In genomic region chr5:122937031-122937430, GRCm38 (mm10) we compare ENCODE assay signal across 25 mouse cellular contexts. TPM values are rescaled to one million over a fixed set of nuclear protein-coding genes. Genes with fewer than 3 reads are reported as not detected.
A peak's percentile ranks its signal among the peaks of the same experiment; 100 is the strongest.
DNase-seq lines count a peak whose midpoint lies in the region; ATAC-seq and TF ChIP-seq lines count a peak whose summit lies in the region.
"Had no signal": no experiment of that assay in that cellular context is flagged by ENCODE, and none has a peak within 500 bp of the region (broad histone marks: within the 10 kb centered on the region; RNA-seq: fewer than 3 reads in every experiment).

No protein-coding gene starts in this region.

- no peaks in the 10 kb centered on the region for H3K27me3 ChIP-seq in heart, postnatal 0 days (ENCODE audit: control insufficient read depth, insufficient read depth, low read length)
- no peaks in the 10 kb centered on the region for H3K27me3 ChIP-seq in lung, postnatal 0 days (replicated peaks; ENCODE audit: insufficient read depth, low read length)
- H3K27me3 ChIP-seq: embryonic facial prominence, embryonic 15.5 days; forebrain, embryonic 13.5 days; hindbrain, embryonic 15.5 days; limb, embryonic 12.5 days; midbrain, embryonic 13.5 days; neural tube, embryonic 13.5 days had no signal

- H3K36me3 ChIP-seq in heart, postnatal 0 days (replicated peaks; ENCODE audit: control insufficient read depth, insufficient read depth, low read length), result peaks cover 15% of the 10 kb centered on the region
- H3K36me3 ChIP-seq in lung, postnatal 0 days (ENCODE audit: insufficient read depth, low read length), result no peaks in the 10 kb centered on the region

- DNase-seq in heart, postnatal 0 days (ENCODE audit: low spot score), result no peak
- no peak for DNase-seq in heart, adult 9 months (ENCODE audit: low spot score in 2 of 2)
- peak; percentile 78 to 87 for DNase-seq in lung, adult 18-20 months
- DNase-seq in lung, postnatal 0 days (ENCODE audit: low spot score), result peak; percentile 83
- peak; percentile 25 to 60 for DNase-seq in lung, postnatal 4 days
- no peak for DNase-seq in adrenal gland, adult (ENCODE audit: inconsistent age in 2 of 2, low spot score in 1 of 2)
- DNase-seq: adrenal gland, adult 2 months; adrenal gland, postnatal 36 days; B cell, adult 2 months; cerebellum, adult 2 months; cerebellum, postnatal 14 days; gastrocnemius, postnatal 10 days; kidney, adult 11 months; kidney, postnatal 14 days had no signal

- no peak for ATAC-seq in heart, postnatal 0 days (ENCODE audit: insufficient read depth, low read depth)
- ATAC-seq in lung, postnatal 0 days, result peak; percentile 89
- ATAC-seq: forebrain, embryonic 13.5 days; inflammation-experienced regulatory T-cells, adult 6 months; midbrain, embryonic 13.5 days had no signal

- no peak overlapping the region for H3K9ac ChIP-seq in heart, postnatal 0 days (replicated peaks; ENCODE audit: low read depth, low read length)
- H3K9ac ChIP-seq in lung, postnatal 0 days (replicated peaks; ENCODE audit: low read depth), result no peak overlapping the region
- H3K9ac ChIP-seq: embryonic facial prominence, embryonic 15.5 days; forebrain, embryonic 13.5 days; hindbrain, embryonic 15.5 days; limb, embryonic 12.5 days; liver, embryonic 14.5 days; midbrain, embryonic 13.5 days; neural tube, embryonic 13.5 days had no signal

- TF ChIP-seq EP300 in heart, postnatal 0 days (IDR thresholded peaks at IDR 0.05; ENCODE audit: low read depth), result no peak
- TF ChIP-seq EP300 in lung, postnatal 0 days (IDR thresholded peaks at IDR 0.05), result peak; percentile 82

- H3K9me3 ChIP-seq in heart, postnatal 0 days (replicated peaks; ENCODE audit: control insufficient read depth, low read length), result no peaks in the 10 kb centered on the region
- H3K9me3 ChIP-seq in lung, postnatal 0 days (ENCODE audit: low read length), result no peaks in the 10 kb centered on the region
- H3K9me3 ChIP-seq: embryonic facial prominence, embryonic 10.5 days; embryonic facial prominence, embryonic 15.5 days; forebrain, embryonic 13.5 days; hindbrain, embryonic 15.5 days; limb, embryonic 12.5 days; midbrain, embryonic 13.5 days; neural tube, embryonic 13.5 days had no signal

- H3K4me2 ChIP-seq in heart, postnatal 0 days (ENCODE audit: low read depth, low read length), result no peak overlapping the region; the same call in 1 of the 2 replicates
- H3K4me2 ChIP-seq in lung, postnatal 0 days (replicated peaks; ENCODE audit: low read depth, low read length), result no peak overlapping the region
- H3K4me2 ChIP-seq: embryonic facial prominence, embryonic 15.5 days; forebrain, embryonic 13.5 days; hindbrain, embryonic 15.5 days; limb, embryonic 12.5 days; midbrain, embryonic 13.5 days; neural tube, embryonic 13.5 days had no signal

- H3K27ac ChIP-seq in heart, postnatal 0 days (ENCODE audit: low read depth), result 0 out of 2 replicates have a peak overlapping the region, but pooled peaks have one; percentile 86
- H3K27ac ChIP-seq in lung, postnatal 0 days (ENCODE audit: low read length), result no peak overlapping the region
- H3K27ac ChIP-seq: embryonic facial prominence, embryonic 10.5 days; embryonic facial prominence, embryonic 15.5 days; forebrain, embryonic 13.5 days; hindbrain, embryonic 15.5 days; left cerebral cortex, adult 2 months; limb, embryonic 12.5 days; liver, embryonic 14.5 days; macrophage; midbrain, embryonic 13.5 days; neural tube, embryonic 13.5 days had no signal

- no peak overlapping the region for H3K4me3 ChIP-seq in heart, postnatal 0 days (ENCODE audit: low read depth, low read length)
- H3K4me3 ChIP-seq in lung, postnatal 0 days (ENCODE audit: low read depth, low read length), result no peak overlapping the region
- H3K4me3 ChIP-seq: embryonic facial prominence, embryonic 10.5 days; embryonic facial prominence, embryonic 15.5 days; forebrain, embryonic 13.5 days; hindbrain, embryonic 15.5 days; left cerebral cortex, adult 2 months; limb, embryonic 12.5 days; midbrain, embryonic 13.5 days; neural tube, embryonic 13.5 days had no signal

- WGBS in heart, postnatal 0 days, result 85% methylated on average over 6 of the region's 6 CpGs
- WGBS in lung, postnatal 0 days, result 57% methylated on average over 6 of the region's 6 CpGs

- peaks cover 25% of the 10 kb centered on the region for H3K4me1 ChIP-seq in heart, postnatal 0 days (ENCODE audit: control insufficient read depth, insufficient read depth)
- H3K4me1 ChIP-seq in lung, postnatal 0 days (ENCODE audit: insufficient read depth, low read depth, low read length), result no peaks in the 10 kb centered on the region
- H3K4me1 ChIP-seq: embryonic facial prominence, embryonic 15.5 days had no signal

- TF ChIP-seq CTCF in heart, postnatal 0 days (IDR thresholded peaks at IDR 0.05; ENCODE audit: low read depth), result no peak
- TF ChIP-seq CTCF in lung, postnatal 0 days (IDR thresholded peaks at IDR 0.05), result no peak

RNA-seq across cellular contexts. Expression of gene Kdm2b, which starts 52.6 kb away (rescaled TPM):
- total RNA-seq in heart, postnatal 0 days (2014; rRNA removed; ENCODE audit: low replicate concordance), result 29.3 and 38.8 TPM in 2 replicates
- 12.4 and 14.7 TPM in 2 replicates for polyA plus RNA-seq in heart, postnatal 0 days (2015; fragmentation: Nextera tagmentation; extraction: Ambion mirVana)
- 12.2 and 13.7 TPM in 2 replicates for polyA plus RNA-seq in lung, postnatal 0 days (2015; fragmentation: Nextera tagmentation; extraction: Ambion mirVana)

Comparison
In these comparisons a context has a peak if more than half of its experiments do, and no peak if none do; other contexts are left out.
1. DNase-seq: peak in lung, adult 18-20 months (2 of 2), lung, postnatal 0 days (single experiment) and lung, postnatal 4 days (2 of 2); none in heart, postnatal 0 days (single experiment), heart, adult 9 months (0 of 2) and adrenal gland, adult (0 of 2).